Mouse (Mus musculus) cerebellum, postnatal 25 days (tissue): ENCODE results near the gene Nbr1.
A peak's percentile ranks its signal among the peaks of the same experiment; 100 is the strongest.

ENCODE experiments used
- DNase-seq, 2 experiments: peaks; one replicate each; pipeline ENCODE4 v3.0.0; 2021; ENCODE audit warnings: mixed read lengths in 2 of 2

The Nbr1 gene

GRCm38 (mm10) chr11:101551751-101552475 is at the start of gene Nbr1, which contains the start of gene Brca1:
Nbr1 (plus strand) TSS chr11:101552149.
Brca1 (minus strand) TSS chr11:101551955.
- peak; percentile 88 to 94 for DNase-seq

- DNase-seq = no peak
These were observed 45.6 kb upstream of the Nbr1 start for GRCm38 (mm10) chr11:101506269-101506780.

GRCm38 (mm10) chr11:101507090-101507489 is 44.9 kb upstream of the Nbr1 start:
- DNase-seq = no peak

GRCm38 (mm10) chr11:101518937-101519336 is 33.0 kb upstream of the Nbr1 start:
- no peak for DNase-seq

- no peak for DNase-seq
These were observed 32.6 kb upstream of the Nbr1 start for GRCm38 (mm10) chr11:101519364-101519763.

GRCm38 (mm10) chr11:101524446-101524845 is 27.5 kb upstream of the Nbr1 start:
- no peak for DNase-seq

GRCm38 (mm10) chr11:101525056-101525455 is 26.9 kb upstream of the Nbr1 start:
- peak in 1 of 2 experiments; percentile 6 for DNase-seq

GRCm38 (mm10) chr11:101525936-101526595 is 25.9 kb upstream of the Nbr1 start:
- peak; percentile 11 to 15 for DNase-seq

- DNase-seq = no peak
These were observed 25.3 kb upstream of the Nbr1 start for GRCm38 (mm10) chr11:101526686-101527085.

GRCm38 (mm10) chr11:101543533-101543932 is 8.4 kb upstream of the Nbr1 start:
- DNase-seq = no peak

GRCm38 (mm10) chr11:101544132-101544531 is 7.8 kb upstream of the Nbr1 start:
- DNase-seq = no peak

GRCm38 (mm10) chr11:101548526-101548925 is 3.4 kb upstream of the Nbr1 start:
- no peak for DNase-seq

- DNase-seq = peak; percentile 96
These were observed 739 bp downstream of the Nbr1 start for GRCm38 (mm10) chr11:101552476-101553300.

GRCm38 (mm10) chr11:101553354-101553930 is 1.5 kb downstream of the Nbr1 start:
- no peak for DNase-seq

- DNase-seq = no peak
These were observed 4.6 kb downstream of the Nbr1 start for GRCm38 (mm10) chr11:101556541-101556940.

GRCm38 (mm10) chr11:101556954-101557353 is 5.0 kb downstream of the Nbr1 start:
- DNase-seq = no peak

- DNase-seq = peak; percentile 39 to 61
These were observed 10.4 kb downstream of the Nbr1 start for GRCm38 (mm10) chr11:101562391-101562790.

- DNase-seq = no peak
These were observed 16.5 kb downstream of the Nbr1 start for GRCm38 (mm10) chr11:101568421-101568820.

- DNase-seq = no peak
These were observed 24.2 kb downstream of the Nbr1 start for GRCm38 (mm10) chr11:101576116-101576515.

GRCm38 (mm10) chr11:101581081-101581764 is 29.3 kb downstream of the Nbr1 start:
- DNase-seq = no peak

- DNase-seq = peak; percentile 19 to 48
These were observed 30.4 kb downstream of the Nbr1 start, which contains the start of gene Tmem106a for GRCm38 (mm10) chr11:101582054-101583035. Tmem106a (plus strand) TSS chr11:101582242.
